Mouse (Mus musculus): Measurements from ENCODE around the gene Shd.

DNA sequence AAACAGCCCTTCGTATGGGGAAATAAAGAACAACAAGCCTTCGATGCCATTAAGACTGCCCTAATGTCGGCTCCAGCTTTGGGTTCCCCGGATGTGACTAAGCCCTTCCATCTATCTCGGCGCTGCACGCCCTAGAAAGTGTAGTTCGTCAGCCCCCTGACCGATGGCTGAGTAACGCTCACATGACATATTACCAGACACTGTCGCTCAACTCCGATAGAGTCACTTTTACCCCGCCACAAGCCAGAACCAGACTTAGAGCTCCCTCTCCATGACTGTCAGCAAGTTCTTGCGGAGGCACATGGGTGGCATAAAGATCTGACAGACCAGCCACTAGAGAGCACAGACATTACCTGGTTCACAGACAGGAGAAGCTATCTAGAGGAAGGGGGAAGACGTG lies 37.1 kb upstream of the Shd start:
- no peak for TF ChIP-seq POLR2A (IDR thresholded peaks at IDR 0.05; ENCODE audit: control insufficient read depth, low read depth, low read length)
- TF ChIP-seq CTCF (IDR thresholded peaks at IDR 0.05; ENCODE audit: control insufficient read depth, insufficient read depth, insufficient replicate concordance, low read depth, low read length): no peak

Measured in testis, adult 2 months (tissue).